Mouse (Mus musculus) thymus, postnatal 10 days (tissue): ENCODE results near the gene Arhgef25.

ENCODE experiments used
- DNase-seq, 2 experiments: peaks; one replicate each; pipeline ENCODE4 v3.0.0; 2021; ENCODE audit warnings: low spot score in 2 of 2

The Arhgef25 gene

DNA sequence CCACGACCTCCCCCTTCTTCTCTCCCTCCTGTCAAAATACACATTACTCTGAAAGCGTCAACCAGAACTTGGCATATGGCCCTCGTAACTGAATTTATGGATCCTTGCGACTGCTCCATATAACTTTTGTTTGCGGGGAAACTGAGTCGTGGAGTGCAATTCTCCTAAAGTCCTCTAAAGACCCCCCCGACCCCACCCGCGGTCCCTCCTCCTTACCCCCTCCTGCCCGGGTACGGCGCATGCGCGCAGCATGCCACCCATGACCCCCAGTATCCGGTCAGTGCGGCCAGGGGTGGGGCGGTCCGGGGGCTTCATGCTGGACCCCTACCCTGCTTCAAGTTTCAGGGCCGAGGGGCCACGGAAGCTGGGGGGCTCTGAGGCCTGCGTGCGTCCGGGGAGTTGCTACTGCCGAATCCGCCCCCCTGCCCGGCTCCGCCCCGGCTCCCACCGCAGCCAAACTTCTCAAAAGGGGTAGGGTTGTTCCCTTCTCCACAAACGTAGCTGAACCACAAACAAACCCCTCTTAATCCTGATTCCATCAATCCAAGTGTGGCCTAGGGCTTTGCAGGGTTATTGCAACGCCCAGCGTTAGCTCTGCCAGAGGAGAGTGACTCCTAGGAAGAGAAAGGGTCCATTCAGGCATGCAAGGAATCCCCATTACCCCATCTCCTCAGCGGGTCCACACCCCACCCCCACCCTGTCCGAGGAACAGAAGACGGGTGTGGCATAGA lies at the start of gene Arhgef25:
Gene Arhgef25 (minus strand): TSS at position 433 of the 731 bp plus-strand sequence.
- DNase-seq, result no peak

DNA sequence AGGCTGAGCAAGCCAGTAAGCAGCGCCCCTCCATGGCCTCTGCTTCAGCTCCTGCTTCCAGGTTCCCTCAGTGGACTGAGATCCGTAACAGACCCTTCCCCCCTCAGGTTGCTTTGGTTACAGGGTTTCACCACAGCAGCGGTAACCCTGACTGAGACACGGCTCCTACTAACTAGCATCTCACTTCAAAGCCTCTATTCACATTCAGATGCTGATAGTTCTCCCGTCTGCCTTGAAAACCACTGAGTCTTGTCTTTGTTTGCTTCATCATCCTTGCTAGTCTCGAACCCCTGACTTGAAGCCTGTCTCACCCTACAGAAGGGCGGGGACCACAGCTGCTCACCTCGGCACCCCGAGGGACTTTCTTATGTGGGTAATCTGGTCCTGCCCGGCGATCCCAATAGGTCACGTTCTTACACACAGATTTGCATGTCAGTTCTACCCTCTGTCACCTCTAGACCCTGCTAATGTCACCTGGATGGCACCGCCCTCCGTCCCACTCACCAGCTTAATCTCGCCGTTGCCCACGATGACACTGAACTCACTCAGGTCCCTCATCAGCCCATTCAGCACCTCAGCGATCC lies 48.5 kb upstream of the Arhgef25 start:
- DNase-seq, result no peak

DNA sequence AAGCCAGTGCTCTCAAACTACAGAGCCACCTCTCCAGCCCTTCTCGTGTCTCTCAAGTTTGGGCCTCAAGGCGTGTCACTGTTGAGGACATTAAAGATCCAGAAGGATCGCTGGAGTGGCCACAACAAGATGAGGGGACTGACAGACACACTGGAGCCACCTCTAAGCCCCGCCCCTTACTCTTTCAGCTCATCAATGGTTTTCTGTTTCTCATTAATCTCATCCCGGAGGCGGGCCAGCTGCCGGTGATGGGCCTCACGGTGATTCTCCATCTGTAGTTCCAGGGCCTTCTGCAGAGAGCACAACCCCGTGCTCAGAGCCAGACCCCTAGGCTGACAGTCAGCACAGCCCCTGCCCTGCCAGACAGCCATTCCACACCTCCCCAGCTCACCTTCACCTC lies 46.7 kb upstream of the Arhgef25 start:
- DNase-seq, result no peak

DNA sequence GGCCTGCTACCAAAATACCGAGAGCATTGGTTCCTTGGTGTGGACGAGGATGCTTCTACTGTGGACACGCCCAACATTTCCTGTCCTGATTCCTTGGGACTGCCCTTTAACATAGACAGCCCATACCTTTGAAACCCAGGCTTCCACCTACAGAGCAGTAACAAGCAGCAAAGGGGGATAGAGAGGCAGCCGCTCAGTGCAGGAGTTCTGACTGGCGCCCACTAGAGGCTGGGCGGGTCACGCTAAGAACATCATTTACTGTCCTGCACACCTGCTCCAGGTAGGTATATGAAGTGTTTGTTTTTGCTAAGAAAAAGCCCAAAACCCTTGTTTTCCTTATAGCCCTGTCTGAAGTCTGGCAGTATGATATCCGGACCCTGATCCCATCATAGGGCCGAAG lies 43.3 kb upstream of the Arhgef25 start:
- peak in 1 of 2 experiments; percentile 24 for DNase-seq

DNA sequence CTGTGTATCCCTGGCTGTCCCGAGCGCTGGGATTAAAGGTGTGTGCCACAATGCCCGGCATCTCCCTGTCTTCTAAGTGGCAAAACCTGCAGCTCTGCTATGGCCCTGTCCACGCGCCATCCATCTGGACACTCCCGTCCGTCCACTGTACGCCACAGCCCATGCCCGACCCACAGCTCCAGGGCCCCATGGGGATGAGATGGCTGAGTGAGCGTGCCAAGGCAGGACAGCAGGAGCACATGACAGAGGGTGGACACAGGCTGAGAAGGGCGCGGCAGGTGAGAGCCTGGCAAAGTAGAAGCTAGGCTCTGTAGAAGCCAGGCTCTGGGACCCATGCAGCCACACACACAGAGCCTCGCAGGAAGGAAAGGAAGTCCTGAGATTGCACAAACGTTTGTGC lies 41.9 kb upstream of the Arhgef25 start:
- no peak for DNase-seq

DNA sequence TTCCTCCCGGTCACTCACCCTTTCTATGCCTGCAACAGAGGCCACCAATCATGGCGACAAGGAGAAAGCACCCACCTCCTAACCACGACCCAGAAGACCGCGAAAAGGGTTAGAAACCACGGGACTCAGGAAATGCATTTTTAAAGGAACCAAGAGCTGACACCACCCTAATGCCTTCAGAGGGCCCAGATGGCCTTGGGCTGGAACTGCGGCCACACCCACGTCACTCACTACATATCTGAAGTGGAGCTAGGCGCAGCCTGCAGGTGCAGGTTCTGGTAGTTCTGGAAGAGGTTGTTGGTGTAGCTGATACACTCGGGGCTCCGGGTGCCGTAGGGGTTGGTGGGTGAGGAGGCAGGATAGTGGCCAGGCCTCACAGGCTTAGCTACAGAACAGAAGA lies 40.8 kb upstream of the Arhgef25 start:
- DNase-seq, result no peak

DNA sequence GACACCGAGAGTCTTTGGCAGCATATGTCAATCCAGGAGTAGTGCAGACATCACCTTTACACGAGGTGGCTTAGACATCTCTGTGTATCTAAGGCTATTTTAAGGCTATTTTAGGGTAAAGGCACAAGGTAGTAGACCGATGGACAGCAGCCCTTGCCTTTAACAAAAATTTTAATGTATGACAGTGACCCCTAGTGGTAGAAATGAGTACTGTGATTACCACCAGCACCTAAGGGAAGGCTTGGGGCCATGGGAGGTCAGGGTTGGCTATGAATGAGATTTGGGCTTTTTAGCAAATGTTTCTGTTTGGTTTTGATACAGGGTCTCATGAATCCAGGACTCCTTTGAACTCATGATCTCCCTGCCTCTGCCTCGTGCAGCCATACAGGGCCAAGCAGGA lies 39.0 kb upstream of the Arhgef25 start:
- peak in 1 of 2 experiments; percentile 74 for DNase-seq

DNA sequence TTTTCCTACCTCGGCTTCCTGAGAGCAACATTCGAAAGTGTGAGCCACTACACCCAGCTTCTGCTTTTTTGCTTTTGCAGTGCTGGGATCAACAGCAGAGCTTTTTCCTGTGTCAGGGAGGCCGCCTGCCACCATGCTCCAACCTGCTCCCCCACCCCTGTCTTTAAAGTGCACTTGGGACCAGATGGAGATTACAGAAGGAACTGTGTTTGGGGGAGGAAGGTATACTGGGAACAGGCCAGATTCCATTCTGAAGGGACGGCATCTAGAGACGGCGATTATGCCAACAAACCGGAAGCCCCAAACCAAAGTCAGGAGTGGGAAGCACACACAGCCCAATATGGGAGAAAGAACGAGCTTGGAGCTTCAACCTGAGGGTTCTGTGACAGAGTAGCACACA lies 37.3 kb upstream of the Arhgef25 start:
- no peak for DNase-seq

DNA sequence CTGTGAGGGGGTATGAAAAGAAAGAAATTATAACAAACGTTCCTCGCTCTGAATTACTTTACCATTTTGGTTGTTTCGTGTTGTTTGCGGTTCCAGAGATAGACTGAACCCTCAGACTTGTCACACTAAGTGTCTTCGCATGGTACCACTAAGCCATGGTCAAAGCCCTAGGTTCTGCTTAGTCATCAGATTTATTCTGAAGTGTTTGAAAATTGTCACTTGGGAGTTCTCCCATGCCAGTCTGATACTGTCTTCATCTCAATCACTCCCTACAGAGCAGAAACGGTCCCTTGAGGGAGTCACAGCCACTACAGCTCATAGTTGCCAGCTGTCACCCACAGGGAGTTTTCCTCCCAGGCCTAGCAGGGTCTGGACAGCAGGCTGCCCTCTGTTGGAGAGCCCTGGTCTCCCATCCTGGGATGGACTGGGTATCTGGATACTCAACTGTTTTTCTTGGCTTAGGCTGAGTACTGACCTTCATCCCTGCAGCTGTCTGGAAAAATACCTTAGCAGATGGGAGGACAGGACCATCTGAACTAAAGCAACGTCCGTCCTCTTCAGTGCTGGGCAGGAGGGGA lies 36.5 kb upstream of the Arhgef25 start:
- DNase-seq, result no peak

DNA sequence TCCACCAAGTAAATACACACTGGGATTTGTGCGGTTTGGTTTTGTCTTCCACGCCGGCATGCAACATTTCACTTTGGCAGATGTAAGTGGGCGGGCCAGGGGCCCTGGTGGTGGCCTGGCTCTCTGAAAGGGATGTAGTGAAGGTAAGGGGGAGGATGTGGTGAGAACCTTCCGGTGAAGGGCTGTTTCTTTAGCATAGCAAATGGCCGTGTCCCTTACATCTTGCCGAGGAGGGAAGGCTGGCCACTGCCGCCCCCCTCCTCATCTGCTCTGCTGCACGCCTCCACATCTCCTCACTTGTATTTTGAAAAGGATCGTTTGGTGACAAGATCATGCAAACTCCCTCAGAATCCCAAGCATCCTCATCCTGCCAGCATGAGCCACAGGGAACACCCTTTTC lies 35.8 kb upstream of the Arhgef25 start:
- no peak for DNase-seq

DNA sequence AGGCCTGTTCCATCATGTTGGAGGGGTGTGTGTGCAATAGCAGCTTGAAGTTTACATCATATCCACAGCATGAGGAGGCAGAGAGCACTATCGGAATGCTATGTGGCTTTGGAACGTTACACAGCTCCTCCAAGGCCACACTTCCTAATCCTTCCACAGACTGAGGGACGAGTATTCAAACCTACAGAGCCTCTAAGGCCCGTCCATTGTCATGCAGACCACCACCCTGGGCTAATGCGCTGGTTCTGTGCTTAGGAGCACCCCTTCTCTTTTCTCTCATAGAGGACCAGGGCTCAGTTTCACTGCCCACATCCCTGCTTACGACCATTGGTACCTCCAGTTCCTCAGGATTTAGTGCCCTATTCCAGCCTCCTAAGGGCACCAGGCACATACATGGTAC lies 35.3 kb upstream of the Arhgef25 start:
- DNase-seq, result no peak

DNA sequence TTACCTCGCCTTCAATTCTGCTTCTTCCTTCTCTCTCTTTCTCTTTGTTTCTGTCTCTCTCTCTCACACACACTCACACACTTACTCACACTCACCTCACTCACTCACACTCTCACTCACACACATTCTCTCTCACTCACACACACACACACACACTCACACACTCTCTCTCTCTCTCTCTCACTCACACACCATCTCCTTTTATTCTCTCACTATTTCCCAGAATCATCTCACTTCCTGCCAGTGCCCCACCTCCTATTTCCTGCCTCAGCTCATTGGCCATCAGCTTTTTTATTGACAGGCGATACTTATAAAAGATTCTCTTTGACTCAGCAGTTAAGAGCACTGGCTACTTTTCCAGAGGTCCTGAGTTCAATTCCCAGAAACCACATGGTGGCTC lies 28.5 kb upstream of the Arhgef25 start:
- DNase-seq, result no peak

DNA sequence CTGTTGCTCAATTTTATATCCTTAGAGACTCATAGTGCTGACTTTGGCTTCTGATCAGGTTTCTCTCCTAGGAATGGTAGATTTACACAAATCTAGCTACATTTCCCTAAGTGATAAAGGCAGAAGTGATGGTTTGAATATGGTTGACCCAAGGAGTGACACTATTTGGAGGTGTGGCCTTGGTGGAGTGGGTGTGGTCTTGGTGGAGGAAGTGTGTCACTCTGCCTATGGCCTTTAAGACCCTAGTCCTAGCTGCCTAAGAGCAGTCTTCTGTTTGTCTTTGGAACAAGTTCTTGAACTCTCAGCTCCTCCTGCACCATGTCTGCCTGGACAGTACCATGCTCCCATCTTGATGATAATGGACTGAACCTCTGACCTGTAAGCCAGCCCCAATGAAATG lies 27.3 kb upstream of the Arhgef25 start:
- DNase-seq, result no peak

DNA sequence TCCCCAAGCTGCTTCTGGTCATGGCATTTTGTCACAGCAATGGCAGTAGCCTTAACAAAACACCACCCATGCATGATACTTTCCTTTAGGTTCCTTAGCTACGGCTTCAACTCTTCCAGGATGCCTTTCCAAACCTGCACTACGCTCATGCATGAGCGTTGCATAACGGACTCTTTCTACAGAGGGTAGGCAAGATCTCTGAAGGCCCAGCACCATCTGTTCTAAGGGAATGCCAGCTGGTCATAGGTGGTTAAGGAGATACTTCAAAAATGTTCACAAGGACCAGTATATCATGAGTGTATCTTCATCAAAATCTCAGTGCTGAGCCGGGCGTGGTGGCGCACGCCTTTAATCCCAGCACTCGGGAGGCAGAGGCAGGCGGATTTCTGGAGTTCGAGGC lies 26.6 kb upstream of the Arhgef25 start:
- DNase-seq, result no peak

DNA sequence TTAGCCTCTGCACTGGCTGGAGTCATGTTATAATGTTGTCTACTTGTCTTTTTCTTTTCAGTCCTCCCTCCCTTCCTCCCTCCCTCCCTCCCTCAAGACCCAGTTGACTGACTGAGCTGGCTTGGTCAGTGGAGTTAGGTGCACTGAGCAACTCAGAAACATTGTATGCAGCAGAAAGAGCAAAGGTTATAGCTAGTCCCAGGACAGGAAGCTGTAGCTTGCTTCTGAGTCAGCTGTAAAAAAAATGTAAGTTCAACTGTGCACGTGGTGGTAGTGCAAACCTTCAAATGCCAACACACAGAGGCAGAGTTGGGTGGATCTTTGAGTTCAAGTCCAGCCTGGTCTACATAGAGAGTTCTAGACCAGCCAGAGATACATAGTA lies 24.5 kb upstream of the Arhgef25 start:
- no peak for DNase-seq

DNA sequence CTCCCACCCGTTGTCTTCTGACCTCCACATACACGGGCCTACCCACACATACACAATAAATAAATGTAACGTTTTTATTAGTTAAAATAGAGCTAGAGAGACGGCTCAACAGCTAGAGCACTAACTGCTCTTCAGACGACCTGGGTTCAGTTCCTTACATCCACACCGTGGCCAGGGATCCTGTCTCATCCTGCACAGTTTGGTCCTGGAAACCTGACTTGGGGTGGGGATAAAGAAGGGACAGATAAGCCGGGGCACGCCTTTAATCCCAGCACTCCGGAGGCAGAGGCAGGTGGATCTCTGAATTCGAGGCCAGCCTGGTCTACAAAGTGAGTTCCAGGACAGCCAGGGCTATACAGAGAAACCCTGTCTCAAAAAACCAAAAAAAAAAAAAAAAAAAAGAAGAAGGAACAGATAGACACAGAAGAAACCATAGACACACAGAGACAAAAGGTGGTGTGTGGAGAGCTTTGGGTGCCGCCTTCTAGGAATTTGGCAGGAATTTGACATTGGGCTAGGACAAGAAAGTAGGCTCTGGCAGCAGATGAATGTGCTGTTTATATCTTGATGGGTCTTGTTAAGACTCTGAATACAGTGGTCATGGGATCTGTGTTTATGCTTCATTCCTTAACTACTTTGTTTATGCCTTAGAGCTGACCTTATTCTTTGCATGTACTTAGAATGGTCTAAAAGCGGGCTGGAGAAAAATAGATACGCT lies 24.0 kb upstream of the Arhgef25 start:
- no peak for DNase-seq

DNA sequence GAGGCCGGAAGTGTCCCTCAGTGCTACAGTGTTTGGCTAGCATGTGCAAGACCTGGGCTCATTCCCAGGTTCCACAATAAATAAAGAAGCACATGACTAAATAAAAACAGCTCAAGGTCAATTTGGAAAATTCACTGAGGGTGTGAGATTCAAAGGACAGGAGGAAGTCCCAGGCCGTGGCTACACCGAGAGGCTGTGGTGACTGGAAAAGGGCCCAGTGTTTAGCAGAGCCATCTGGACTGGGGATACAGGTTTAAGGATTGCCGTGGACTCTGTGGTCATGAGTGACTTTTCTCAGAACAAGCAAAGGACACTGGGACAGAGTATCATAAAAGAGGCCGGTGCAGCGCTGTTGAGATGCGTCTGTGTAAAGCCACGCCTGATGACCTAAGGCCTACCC lies 23.4 kb upstream of the Arhgef25 start:
- no peak for DNase-seq

DNA sequence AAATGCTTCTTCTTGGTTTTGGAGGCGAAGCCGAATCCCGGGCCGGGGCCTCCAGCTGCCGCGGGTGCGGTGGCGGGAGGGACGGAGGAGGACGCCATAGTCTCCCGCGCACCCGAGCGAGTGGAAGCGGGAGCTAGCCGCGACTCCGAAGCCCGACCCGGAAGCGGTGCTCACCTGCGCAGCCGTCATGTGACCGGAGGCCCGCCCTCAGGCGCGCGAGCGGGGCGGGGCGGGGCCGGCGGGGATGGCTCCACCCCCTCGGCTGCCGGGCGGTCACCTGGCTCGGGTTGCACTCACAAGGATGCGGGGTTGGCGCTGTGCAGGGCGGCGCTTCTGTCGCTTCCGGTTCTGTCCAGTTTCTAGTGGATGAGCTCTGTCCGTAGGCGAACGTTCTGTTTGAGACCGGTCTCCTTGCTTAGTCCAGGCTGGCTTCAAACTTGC lies 21.6 kb upstream of the Arhgef25 start, which contains the start of gene Pip4k2c:
Gene Pip4k2c (minus strand): TSS at position 172 of the 441 bp plus-strand sequence.
- peak; percentile 82 to 92 for DNase-seq

DNA sequence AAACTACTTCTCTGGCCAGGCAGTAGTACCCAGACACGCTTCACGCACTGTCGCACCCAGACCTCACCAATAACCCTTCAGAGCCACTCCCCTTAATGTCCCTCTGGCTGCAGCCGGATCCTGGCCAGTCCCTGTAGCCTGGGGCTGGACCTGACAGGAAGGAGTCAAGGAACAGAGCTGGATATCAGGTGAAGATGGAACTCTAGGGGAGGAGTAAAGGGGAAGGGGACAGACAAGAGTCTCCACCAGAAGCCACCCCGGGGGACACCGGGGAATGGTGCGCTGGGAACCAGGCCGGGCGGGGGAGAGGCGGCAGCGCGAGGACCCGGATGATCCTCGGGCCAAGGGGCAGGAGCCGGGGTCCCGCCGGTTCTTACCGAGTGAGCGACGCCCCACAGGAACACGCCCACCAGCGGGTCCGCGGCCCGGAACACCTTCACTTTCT lies 21.1 kb upstream of the Arhgef25 start:
- no peak for DNase-seq

DNA sequence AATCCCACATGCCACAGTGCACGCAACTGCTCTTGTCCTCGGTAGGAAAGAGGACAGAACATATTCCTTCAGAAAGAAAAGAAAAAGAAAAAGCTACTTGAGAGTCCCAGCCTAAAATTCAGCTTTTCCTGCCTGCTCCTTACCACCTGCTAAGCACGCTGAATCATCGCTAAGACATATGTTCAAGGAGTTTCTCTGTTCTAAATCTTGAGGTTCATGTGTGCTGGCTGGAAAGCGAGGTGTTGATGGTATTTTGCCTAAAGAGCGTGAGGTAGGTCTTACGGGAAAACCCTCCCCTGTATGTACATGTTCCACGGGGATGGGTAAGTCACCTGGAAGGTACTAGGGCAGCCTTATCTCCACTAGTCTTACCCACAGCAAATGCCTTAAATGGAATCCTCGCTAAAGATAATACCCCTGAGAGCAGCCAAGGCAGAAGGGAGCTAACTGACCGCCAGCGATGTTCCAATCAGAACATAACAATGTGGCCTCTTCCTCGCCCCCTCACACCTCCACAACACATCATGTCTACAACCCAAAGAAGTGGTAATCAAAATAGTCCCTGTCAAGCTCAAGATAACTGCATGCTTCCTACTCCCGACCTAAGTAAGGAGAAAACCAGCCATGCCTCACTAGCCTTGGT lies 20.2 kb upstream of the Arhgef25 start:
- no peak for DNase-seq

DNA sequence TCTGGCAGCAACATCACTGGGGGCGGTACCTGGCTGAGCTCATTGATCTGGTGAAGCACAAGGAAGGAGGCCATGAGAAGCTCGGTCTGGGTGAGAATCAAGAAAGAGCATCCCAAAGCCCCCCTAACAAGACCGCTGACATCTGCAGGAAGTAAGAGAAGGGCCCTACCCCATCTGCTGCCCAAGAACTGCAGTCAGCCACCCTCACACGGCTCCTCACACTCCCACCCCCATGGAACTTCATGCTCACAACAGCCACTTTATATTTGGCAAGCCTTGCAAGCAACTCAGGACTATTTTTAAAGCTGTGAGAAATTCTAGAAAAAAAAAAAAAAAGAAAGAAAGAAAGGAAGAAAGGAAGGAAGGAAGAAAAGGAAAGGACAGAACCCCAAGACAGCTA lies 19.0 kb upstream of the Arhgef25 start:
- no peak for DNase-seq

DNA sequence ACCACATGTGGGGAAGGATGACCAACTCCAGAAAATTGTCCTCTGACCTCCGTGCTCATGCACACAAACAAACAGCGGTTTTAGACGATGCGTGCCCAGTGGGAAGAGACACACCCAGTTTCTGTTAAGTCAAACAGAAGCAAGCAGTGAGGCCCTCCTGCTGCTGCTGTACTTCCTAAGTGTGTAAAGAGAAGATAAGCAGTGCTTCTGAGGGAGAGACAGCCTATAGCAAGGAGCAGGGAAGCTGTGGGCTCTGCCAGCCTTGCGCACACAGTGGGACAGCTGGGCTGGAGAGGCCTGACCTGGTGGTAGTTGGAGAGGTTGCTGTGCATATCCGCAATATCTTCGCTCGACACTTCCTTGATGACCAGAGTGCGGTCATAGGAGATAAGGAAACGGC lies 15.5 kb upstream of the Arhgef25 start:
- DNase-seq, result no peak
